Mouse (Mus musculus) ES-E14 (cell line): ENCODE data around the gene Tmem97. TPM values are rescaled to one million over a fixed set of nuclear protein-coding genes. Genes with fewer than 3 reads are reported as not detected.

Experiments
- DNase-seq: peaks from one replicate; pipeline ENCODE4 v3.0.0-alpha.2; 2013; ENCODE audit warnings: low read depth, low spot score
- H3K27ac ChIP-seq: 2 replicates; pipeline ENCODE4 v1.5.1; 2012; ENCODE audit warnings: low read depth, mild to moderate bottlenecking, low read length, moderate library complexity, mixed read lengths; ENCODE audit not compliant: poor library complexity, insufficient read depth, severe bottlenecking
- H3K36me3 ChIP-seq: 2 replicates; pipeline ENCODE4 v1.6.1; 2012; ENCODE audit warnings: mild to moderate bottlenecking, low read length, moderate library complexity, mixed read lengths; ENCODE audit not compliant: control insufficient read depth, poor library complexity, insufficient read depth, severe bottlenecking
- H3K4me1 ChIP-seq, 2 experiments: fragments of 150-350 bp in 1 of 2; sonication (generic) in 1 of 2; 2 replicates each; pipeline ENCODE4 v1.6.1; 2012; ENCODE audit warnings: low read length in 2 of 2, mild to moderate bottlenecking in 1 of 2, mixed read lengths in 1 of 2; ENCODE audit not compliant: control insufficient read depth in 2 of 2, insufficient read depth in 2 of 2, poor library complexity in 1 of 2
- H3K4me3 ChIP-seq, 2 experiments: fragments of 150-350 bp in 1 of 2; sonication (generic) in 1 of 2; 2 replicates each; pipeline ENCODE4 v1.5.1; 2012; ENCODE audit warnings: low read length in 2 of 2, low read depth in 1 of 2, mild to moderate bottlenecking in 1 of 2, mixed read lengths in 1 of 2; ENCODE audit not compliant: insufficient read depth in 1 of 2, poor library complexity in 1 of 2, severe bottlenecking in 1 of 2
- H3K9ac ChIP-seq: 2 replicates; pipeline ENCODE4 v1.6.1; 2012; ENCODE audit warnings: low read depth, mild to moderate bottlenecking, low read length, mixed read lengths; ENCODE audit not compliant: poor library complexity, insufficient read depth, severe bottlenecking
- H3K9me3 ChIP-seq: fragments of 150-350 bp; sonication (generic); 2 replicates; pipeline ENCODE4 v1.6.1; 2012; ENCODE audit warnings: low read depth, mild to moderate bottlenecking, low read length; ENCODE audit not compliant: control insufficient read depth, insufficient read depth
- CHD2 ChIP-seq: IDR thresholded peaks from 2 replicates; pipeline ENCODE4 v1.6.1; 2014; ENCODE audit warnings: mild to moderate bottlenecking, low read depth, low read length, inconsistent platforms
- HCFC1 ChIP-seq: IDR thresholded peaks from 2 replicates; pipeline ENCODE4 v1.6.1; 2012; ENCODE audit warnings: low read length, inconsistent platforms, borderline replicate concordance; ENCODE audit not compliant: insufficient read depth
- MAFK ChIP-seq: IDR thresholded peaks from 2 replicates; pipeline ENCODE4 v1.6.1; 2014; ENCODE audit warnings: mild to moderate bottlenecking, low read depth, low read length, inconsistent platforms; ENCODE audit not compliant: insufficient read depth
- ZC3H11A ChIP-seq: IDR thresholded peaks from 2 replicates; pipeline ENCODE4 v1.6.1; 2012; ENCODE audit warnings: low read depth, mild to moderate bottlenecking, inconsistent platforms, low read length, borderline replicate concordance
- ZNF384 ChIP-seq: IDR thresholded peaks from 2 replicates; pipeline ENCODE4 v1.6.1; 2012; ENCODE audit warnings: low read depth, low read length, inconsistent platforms
- in situ Hi-C, 2 experiments: fragments of 600-800 bp; cut with MboI; formaldehyde crosslinking; loops; one replicate each; pipeline ENCODE4 v1.15.1; 2025; ENCODE audit warnings: low sequenced_read_pairs in 2 of 2, inconsistent platforms in 1 of 2; ENCODE audit not compliant: unreplicated experiment in 2 of 2
- total RNA-seq: library from RNA; depleted of rRNA; stranded (reverse); fragments of 300-350 nt; gene quantifications from 2 replicates; pipeline ENCODE4 v1.2.3, GENCODE M21; 2012; rRNA removed

Gene Tmem97
- 248 and 312 TPM in 2 replicates for total RNA-seq

GRCm38 (mm10) chr11:78550168-78551058 lies at the start of gene Tmem97:
TSS of gene Tmem97 (minus strand) at chr11:78550777.
- no peak for TF ChIP-seq MAFK
- TF ChIP-seq CHD2: peak; percentile 82
- in situ Hi-C loops: no loop called here
- H3K27ac ChIP-seq: peak within 1 kb of the TSS; percentile 74
- peak; percentile 97 for DNase-seq
- H3K9ac ChIP-seq: peak within 1 kb of the TSS; percentile 97
- H3K36me3 ChIP-seq: no peaks in the 10 kb centered on the region; the same call in 1 of the 2 replicates
- no peaks in the 10 kb centered on the region for H3K9me3 ChIP-seq
- H3K4me3 ChIP-seq: peak within 1 kb of the TSS; percentile 82 to 92
- peaks cover 4 to 7% of the 10 kb centered on the region in 2 experiments; a peak in 2 of 4 replicates for H3K4me1 ChIP-seq

DNA sequence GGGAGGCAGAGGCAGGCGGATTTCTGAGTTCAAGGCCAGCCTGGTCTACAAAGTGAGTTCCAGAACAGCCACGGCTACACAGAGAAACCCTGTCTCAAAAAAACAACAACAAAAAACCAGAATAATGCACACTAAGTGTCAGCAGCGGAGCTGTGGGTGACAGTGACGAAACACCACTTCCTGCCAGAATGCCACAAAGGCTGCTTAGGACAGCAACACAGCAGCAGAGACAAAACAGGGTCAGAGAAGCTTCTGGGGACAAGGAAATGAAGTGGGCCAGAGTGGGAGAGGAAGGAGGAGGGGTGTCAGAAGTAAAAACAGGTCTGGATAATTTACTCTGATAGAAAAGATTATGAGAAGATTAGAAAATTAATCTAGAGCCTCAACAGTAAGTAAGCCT lies 49.5 kb upstream of the Tmem97 start:
- no peak for DNase-seq
- Histone ChIP-seq H3K4me3 (no peak overlapping the region), H3K4me1 (no peaks in the 10 kb centered on the region), H3K9me3 (no peaks in the 10 kb centered on the region), H3K9ac (no peak overlapping the region), H3K27ac (no peak overlapping the region), H3K36me3 (no peaks in the 10 kb centered on the region; the same call in 1 of the 2 replicates)
- in situ Hi-C loops: no loop called here
- TF ChIP-seq HCFC1: no peak
- no peak for TF ChIP-seq ZC3H11A
- TF ChIP-seq MAFK: no peak
- no peak for TF ChIP-seq CHD2
- no peak for TF ChIP-seq ZNF384

GRCm38 (mm10) chr11:78598763-78599415 lies 48.3 kb upstream of the Tmem97 start:
- Histone ChIP-seq H3K36me3 (no peaks in the 10 kb centered on the region), H3K4me1 (no peaks in the 10 kb centered on the region), H3K27ac (no peak overlapping the region), H3K9ac (no peak overlapping the region), H3K9me3 (no peaks in the 10 kb centered on the region), H3K4me3 (no peak overlapping the region)
- TF ChIP-seq ZNF384: no peak
- no peak for TF ChIP-seq CHD2
- TF ChIP-seq HCFC1: no peak
- no peak for TF ChIP-seq MAFK
- no peak for TF ChIP-seq ZC3H11A
- in situ Hi-C loops: no loop called here
- no peak for DNase-seq

- in situ Hi-C loops: no loop called here
- Histone ChIP-seq H3K4me3 (no peak overlapping the region), H3K9ac (no peak overlapping the region), H3K36me3 (no peaks in the 10 kb centered on the region), H3K27ac (no peak overlapping the region), H3K4me1 (no peaks in the 10 kb centered on the region), H3K9me3 (no peaks in the 10 kb centered on the region)
- DNase-seq: no peak
- TF ChIP-seq ZNF384 (no peak), CHD2 (no peak), MAFK (no peak), HCFC1 (no peak), ZC3H11A (no peak)
Observed at GRCm38 (mm10) chr11:78596750-78597149, 46.2 kb upstream of the Tmem97 start.
